Mouse (Mus musculus): ENCODE results near the gene Saa2.
A peak's percentile ranks its signal among the peaks of the same experiment; 100 is the strongest.
"Not testable (repeated sequence)": the region's sequence is repeated elsewhere in the genome, so short reads cannot be mapped to it uniquely, and the experiment has no call there.

Gene Saa2

GRCm38 (mm10) chr7:46751490-46751889 is at the start of gene Saa2:
TSS of gene Saa2 (plus strand) at chr7:46751790.
- DNase-seq (ENCODE audit: low read depth) = no peak

DNA sequence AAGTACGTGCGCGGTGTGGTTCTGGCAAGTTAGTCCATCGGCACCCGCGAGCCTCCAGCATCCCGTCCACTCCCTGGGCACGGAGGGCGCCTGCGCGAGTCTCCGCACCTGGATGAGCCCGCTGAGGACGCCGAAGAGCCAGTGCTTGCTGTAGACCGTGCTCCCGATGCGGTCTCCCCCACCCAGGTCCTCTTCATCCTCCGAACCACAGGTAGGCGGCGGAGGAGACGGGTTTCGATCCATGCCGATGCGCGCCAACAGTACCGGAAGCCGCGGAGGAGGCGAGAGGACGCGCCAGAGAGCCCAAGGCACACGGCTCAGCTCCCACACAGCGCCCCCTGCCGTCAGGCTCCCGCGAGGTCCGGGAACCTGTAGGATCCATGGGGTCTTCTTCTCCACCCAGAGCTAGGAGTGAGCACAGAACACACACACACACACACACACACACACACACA is 41.2 kb upstream of the Saa2 start, which contains the start of gene Saal1:
Saal1 (minus strand) TSS at position 291 of the 455 bp plus-strand sequence.
- DNase-seq (ENCODE audit: low read depth) = peak; percentile 95

GRCm38 (mm10) chr7:46712250-46712649 is 39.3 kb upstream of the Saa2 start:
- DNase-seq (ENCODE audit: low read depth) = peak; percentile 23

GRCm38 (mm10) chr7:46714518-46714917 is 37.1 kb upstream of the Saa2 start:
- peak; percentile 84 for DNase-seq (ENCODE audit: low read depth)

DNA sequence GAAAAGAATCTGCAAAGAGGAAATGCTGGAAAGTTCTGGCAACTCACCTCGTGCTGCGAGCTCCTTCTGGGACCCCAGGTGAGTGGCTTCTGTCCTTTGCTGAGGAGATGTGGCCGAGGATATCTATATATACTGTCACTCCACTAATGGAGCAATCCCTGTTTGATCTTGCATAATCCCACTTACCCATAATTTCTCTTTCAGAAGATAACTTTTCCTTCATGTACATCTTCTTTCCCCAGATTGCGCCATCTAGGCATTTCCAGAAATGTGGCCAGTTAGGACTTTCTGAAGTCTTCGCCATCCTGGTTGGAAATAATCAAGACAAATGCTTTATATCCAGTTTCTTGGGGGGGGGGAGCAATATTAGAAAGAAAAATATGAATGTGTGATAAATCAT is 36.0 kb upstream of the Saa2 start, which contains the start of gene Saa3:
Saa3 (minus strand) TSS at position 101 of the 400 bp plus-strand sequence.
- no peak for DNase-seq (ENCODE audit: low read depth)

GRCm38 (mm10) chr7:46716897-46717296 is 34.7 kb upstream of the Saa2 start:
- DNase-seq (ENCODE audit: low read depth) = no peak

- no peak for DNase-seq (ENCODE audit: low read depth)
Measured at GRCm38 (mm10) chr7:46718591-46719270, 32.9 kb upstream of the Saa2 start.

DNA sequence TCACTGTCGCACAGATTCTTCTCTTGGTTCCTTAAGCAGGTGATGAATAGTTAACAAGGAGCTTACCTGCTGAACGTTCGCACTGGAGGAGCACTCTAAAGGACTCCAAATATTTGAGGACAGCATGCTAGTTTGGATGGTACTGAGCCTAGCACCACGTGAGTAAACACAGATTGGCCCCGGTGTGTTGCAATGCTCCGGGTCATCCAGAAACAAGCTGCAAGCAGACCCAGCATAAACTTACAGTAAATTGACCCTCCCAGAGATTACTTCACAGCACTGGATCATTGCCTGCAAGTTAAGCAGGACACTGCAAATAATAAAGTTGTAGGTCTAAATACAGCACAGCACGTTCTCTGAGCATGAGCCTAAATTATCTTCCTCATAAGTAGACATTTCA is 32.1 kb upstream of the Saa2 start:
- no peak for DNase-seq (ENCODE audit: low read depth)

DNA sequence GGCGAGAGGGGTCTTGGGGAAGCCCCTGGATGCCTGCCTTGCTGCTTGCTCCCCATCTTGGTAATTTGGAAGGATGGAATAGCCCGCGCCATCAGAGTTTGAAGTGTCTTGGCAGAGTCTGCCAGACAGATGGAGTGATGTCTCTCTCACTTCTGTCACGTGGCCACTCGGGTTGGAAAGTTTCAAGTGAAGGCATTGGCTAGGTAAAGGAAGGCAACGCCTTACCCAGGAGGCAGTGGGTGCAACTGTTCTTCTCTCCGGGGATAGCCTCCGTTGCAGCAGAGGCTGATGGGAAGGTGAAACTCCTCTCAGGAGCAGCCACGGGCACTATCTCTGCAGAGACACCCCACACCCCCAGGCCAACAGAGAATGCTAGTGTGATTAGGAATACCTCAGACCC is 31.1 kb upstream of the Saa2 start:
- DNase-seq (ENCODE audit: low read depth) = no peak

DNA sequence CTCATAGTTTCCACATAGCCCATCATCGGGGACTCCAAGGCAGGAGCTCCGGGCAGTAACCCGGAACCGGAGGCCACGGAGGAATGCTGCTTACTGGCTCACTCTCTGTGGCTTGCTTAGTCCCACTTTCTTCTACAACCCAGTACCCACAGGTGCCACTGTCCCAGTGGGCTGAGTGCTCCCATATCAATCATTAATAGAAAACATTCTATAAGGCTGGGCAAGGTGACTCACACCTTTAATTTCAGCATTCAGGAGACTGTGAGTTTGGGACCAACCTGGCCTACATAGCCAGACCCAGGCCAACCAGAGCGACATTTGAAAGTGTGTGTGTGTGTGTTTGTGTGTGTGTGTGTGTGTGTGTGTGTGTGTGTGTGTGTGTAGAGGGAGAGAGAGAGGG is 28.2 kb upstream of the Saa2 start:
- DNase-seq (ENCODE audit: low read depth) = no peak

DNA sequence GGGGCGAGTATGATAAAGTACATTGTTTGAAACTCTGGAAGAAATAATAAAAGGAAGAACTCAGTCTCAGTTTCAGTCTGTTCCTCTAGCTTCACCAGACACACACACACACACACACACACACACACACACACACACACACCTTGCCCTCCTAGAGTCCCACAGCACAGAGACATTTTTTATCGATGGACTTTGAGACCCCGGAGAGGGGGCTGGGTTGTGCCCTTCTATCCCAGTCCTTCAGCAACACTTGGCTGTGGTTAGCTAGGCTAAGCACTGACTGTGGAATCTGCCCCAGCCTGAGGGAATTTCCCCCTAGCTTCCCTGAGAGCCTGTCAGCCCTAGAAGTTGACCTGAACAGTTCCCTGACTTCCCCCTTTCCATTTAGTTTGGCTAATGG is 27.7 kb upstream of the Saa2 start:
- no peak for DNase-seq (ENCODE audit: low read depth)

DNA sequence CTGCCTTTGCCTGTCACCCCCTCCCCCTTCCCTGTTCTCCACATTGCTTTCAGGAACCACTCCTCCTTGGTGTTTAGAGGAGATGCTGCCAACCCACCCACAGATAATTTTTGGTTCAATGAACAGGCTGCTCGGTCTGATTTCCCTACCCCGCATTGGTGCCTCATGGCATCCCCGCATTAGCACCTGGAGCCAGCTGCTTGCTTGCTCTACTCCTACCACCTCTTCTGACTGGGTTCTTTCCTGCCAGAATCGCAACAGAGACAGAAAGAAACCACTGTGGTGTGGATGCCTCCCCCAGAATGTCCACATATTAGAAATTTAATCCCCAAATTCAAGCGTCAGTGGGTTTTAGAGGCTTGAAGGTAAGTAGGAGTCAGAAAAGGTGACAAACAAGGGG is 27.2 kb upstream of the Saa2 start:
- no peak for DNase-seq (ENCODE audit: low read depth)

DNA sequence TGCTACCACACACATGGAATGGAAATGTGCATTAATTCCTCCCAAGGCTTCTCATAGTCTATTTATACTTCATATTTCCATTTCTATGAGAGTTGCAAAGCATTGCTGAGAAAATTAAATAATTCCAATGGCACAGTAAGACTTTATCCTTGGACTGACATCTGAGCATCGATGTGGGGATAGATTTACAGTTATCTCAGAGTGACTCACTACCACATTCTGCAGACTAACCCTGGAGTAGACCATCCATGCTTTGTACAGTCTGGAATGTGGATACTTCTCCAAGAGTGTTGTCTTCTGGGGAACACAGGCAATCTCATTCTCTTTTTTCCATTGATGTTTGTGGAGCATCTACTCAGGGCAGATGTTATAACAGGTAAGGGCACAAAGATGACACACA is 24.0 kb upstream of the Saa2 start:
- DNase-seq (ENCODE audit: low read depth) = no peak

- DNase-seq (ENCODE audit: low read depth) = no peak
Measured at GRCm38 (mm10) chr7:46732458-46732857, 19.1 kb upstream of the Saa2 start, which contains the start of gene Saa4. TSS of gene Saa4 (minus strand) at chr7:46732603.

DNA sequence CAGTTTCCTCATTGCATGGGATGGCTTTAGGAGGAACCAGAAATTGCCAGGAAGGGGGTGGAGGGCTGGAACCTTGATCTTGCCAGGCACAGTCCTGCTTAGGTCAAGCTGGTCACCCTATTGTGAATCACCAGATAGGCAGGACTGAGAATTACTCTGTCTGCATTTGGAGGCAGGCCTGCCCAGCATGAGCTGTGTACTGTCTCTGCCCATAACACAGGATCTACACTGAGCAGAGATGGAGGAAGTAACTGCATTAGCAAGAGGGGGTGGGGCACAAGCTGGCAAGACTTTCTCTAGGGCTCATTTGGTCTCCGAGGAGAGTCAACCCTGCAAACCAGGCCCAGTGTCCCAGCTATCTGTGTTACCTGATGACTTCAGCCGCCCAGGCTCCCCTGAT is 16.6 kb upstream of the Saa2 start:
- no peak for DNase-seq (ENCODE audit: low read depth)

GRCm38 (mm10) chr7:46738561-46739460 is 12.8 kb upstream of the Saa2 start:
- DNase-seq (ENCODE audit: low read depth) = no peak

DNA sequence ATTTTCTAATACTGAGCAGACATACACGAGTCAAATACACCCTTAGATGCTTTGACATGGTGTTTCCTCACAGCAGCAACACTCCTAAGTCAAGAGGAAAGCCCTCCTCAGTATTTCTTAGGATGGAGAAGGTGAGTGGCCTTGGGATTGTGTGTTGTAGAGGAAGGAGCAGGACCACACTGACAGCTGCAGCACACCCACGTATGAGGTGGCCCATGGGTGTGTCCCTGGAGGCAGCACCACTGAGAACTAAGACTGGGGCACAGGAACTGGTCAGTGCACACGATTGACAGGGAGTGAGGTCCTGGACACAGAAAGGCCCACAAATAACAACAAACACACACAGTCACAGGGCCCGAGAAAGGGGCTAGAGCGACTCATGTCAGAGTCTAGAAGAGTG is 11.5 kb upstream of the Saa2 start:
- not testable (repeated sequence) for DNase-seq (ENCODE audit: low read depth)

GRCm38 (mm10) chr7:46742880-46743279 is 8.7 kb upstream of the Saa2 start, which contains the start of gene Saa1:
TSS of gene Saa1 (minus strand) at chr7:46742980.
- not testable (repeated sequence) for DNase-seq (ENCODE audit: low read depth)

DNA sequence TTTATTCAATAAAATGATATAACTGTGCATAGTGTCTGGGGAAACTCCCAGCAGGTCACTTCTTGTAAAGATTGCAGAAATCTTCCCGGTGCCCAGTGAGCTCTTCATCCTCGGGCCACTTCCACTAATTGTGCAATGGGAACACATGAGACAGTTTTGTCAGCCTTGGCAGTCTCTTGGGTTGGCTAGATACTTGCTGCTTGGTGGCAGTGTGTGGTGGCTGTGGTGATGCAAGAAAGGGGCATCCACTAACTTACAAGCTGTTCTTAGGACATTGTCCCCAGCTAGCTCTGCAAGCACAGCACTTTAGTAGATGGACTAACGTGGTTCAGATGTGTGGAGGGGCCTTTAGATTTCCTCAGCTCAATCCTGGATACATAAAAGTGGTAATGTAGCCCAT is 5.8 kb upstream of the Saa2 start:
- no peak for DNase-seq (ENCODE audit: low read depth)

DNA sequence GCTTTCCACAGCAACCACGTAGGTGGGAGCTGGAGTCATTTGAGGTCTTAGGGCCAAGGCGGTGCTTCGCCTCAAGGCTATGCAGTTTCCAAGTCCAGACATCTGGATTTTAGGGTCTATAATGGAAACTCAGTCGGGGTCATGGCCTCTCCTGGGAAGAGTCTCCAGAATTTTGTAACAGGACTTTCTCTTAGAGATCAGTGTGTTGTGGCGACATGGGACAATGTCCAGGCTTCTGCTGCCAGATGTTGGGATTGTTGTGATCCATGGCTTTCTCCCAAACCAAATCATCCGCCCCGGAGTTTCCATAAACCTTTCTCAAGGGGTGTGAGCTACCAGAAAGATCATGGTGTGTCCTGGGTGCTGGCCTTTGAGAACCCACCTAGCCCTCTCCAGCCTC is 5.2 kb upstream of the Saa2 start:
- no peak for DNase-seq (ENCODE audit: low read depth)

DNA sequence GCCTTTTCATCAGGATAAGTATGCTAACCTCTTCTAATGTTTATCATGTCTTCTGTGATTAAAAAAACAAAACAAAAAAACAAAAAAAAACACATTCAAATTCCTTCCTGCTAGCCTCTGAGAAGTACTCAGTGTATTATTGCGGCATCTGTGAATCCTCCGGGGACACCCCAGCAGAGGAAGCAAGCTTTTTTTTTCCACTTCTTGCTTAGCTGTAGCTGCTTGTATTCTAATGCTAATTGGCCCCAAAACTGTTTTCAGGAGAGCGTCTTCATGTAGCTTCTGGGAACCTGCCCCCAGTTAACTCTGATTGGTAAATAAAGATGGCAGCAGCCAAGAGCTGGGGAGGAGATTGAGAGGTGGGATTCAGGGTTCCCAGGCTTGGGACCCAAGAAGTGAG is 3.1 kb upstream of the Saa2 start:
- DNase-seq (ENCODE audit: low read depth) = no peak

DNA sequence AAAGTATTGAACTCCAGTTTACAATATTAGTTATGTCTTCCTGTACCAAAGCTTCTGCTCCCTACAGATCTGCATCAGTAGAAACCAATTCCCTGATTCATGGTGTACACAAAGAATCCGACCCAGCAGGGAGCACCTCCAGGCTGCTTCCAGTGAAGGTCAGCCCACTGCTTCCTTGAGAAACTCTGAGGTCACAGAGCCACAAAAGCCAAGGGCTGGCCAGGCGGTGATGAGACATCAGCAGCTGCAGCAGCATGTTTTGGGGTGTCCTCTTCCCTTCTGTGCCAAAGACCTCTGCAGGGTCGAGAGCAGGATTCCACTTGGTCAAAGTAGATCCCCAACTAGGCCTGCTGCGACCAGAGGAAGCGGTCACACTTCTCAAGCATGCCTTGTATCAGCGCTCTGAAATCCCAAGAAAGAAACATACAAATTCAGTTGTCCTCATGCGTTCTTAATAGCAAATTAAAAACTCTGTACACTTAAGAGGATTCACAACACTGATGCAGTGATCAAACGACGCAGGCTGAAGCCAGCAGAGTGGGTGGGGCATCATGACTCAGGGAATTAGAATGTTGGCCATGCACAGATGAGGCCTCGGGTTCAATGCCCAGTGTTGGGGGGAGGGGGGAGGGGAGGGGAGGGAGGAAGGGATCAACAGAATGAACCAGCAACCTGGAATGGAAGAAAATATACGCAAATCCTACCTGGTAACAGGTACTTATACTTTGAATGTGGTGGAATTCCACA is 9.6 kb downstream of the Saa2 start:
- DNase-seq (ENCODE audit: low read depth) = no peak
